Mouse (Mus musculus) heart, postnatal 10 days (tissue): ENCODE measurements around the gene Rnase10. TPM values are rescaled to one million over a fixed set of nuclear protein-coding genes. Genes with fewer than 3 reads are reported as not detected.
A peak's percentile ranks its signal among the peaks of the same experiment; 100 is the strongest.
"Not testable (repeated sequence)": the region's sequence is repeated elsewhere in the genome, so short reads cannot be mapped to it uniquely, and the experiment has no call there.

Experiments
- DNase-seq, 2 experiments: peaks; one replicate each; pipeline ENCODE4 v3.0.0; 2021
- intact Hi-C: fragments of 180-260 bp; cut with DNase I; formaldehyde crosslinking; loops from one replicate; pipeline ENCODE4 v1.15.1; 2025
- total RNA-seq, 2 experiments: library from RNA; stranded (reverse); gene quantifications; 2 replicates each; pipeline ENCODE4 v1.2.3; 2021

Gene Rnase10
- total RNA-seq, 2 experiments from 2014 or later = 0.17 TPM

GRCm38 (mm10) chr14:51008781-51009180, 1.2 kb downstream of the Rnase10 start:
- intact Hi-C loops = no loop called here
- DNase-seq = peak in 1 of 2 experiments; percentile 24

GRCm38 (mm10) chr14:51009572-51009971, 2.0 kb downstream of the Rnase10 start:
- no peak for DNase-seq
- intact Hi-C loops = no loop called here

GRCm38 (mm10) chr14:51014724-51015123, 7.2 kb downstream of the Rnase10 start:
- intact Hi-C loops = loop anchor here (5.0 kb wide), 1 partner anchor 72 kb away; the partner anchor contains the start of gene Gm49342
- DNase-seq = not testable (repeated sequence)

- DNase-seq = no peak
- intact Hi-C loops = no loop called here
Observed at GRCm38 (mm10) chr14:51015780-51016179, 8.2 kb downstream of the Rnase10 start.

GRCm38 (mm10) chr14:51017256-51017655, 9.7 kb downstream of the Rnase10 start:
- DNase-seq = peak; percentile 64 to 66
- intact Hi-C loops = no loop called here

- no peak for DNase-seq
- intact Hi-C loops = no loop called here
Observed at GRCm38 (mm10) chr14:51023457-51023856, 15.9 kb downstream of the Rnase10 start.

GRCm38 (mm10) chr14:51024820-51025219, 17.3 kb downstream of the Rnase10 start:
- intact Hi-C loops = loop anchor here (2.0 kb wide), 1 partner anchor 74 kb away; no protein-coding TSS in a partner anchor

GRCm38 (mm10) chr14:51026391-51027133, 19.0 kb downstream of the Rnase10 start:
- intact Hi-C loops = loop anchor here (1.0 kb wide), 2 partner anchors 37 to 50 kb away; no protein-coding TSS in a partner anchor
- DNase-seq = peak; percentile 74 to 80

More at GRCm38 (mm10) chr14:51024820-51025219, 17.3 kb downstream of the Rnase10 start:
- DNase-seq = no peak

GRCm38 (mm10) chr14:51027387-51028155, 20.0 kb downstream of the Rnase10 start:
- intact Hi-C loops = no loop called here
- no peak for DNase-seq

- intact Hi-C loops = no loop called here
- DNase-seq = no peak
Observed at GRCm38 (mm10) chr14:51035206-51035605, 27.7 kb downstream of the Rnase10 start.

GRCm38 (mm10) chr14:51036214-51036613, 28.7 kb downstream of the Rnase10 start:
- intact Hi-C loops = no loop called here
- no peak for DNase-seq

GRCm38 (mm10) chr14:51041769-51042168, 34.2 kb downstream of the Rnase10 start, which contains the start of gene Rnase9:
Gene Rnase9 (minus strand): TSS chr14:51041869.
- DNase-seq = no peak
- intact Hi-C loops = no loop called here

- no peak for DNase-seq
- intact Hi-C loops = no loop called here
Observed at GRCm38 (mm10) chr14:51047846-51048245, 40.3 kb downstream of the Rnase10 start.

GRCm38 (mm10) chr14:51050063-51050462, 42.5 kb downstream of the Rnase10 start, which contains the start of gene Rnase11:
Gene Rnase11 (minus strand): TSS chr14:51050163.
- intact Hi-C loops = no loop called here

GRCm38 (mm10) chr14:51051941-51052340, 44.4 kb downstream of the Rnase10 start:
- no peak for DNase-seq
- intact Hi-C loops = no loop called here

More at GRCm38 (mm10) chr14:51050063-51050462, 42.5 kb downstream of the Rnase10 start, which contains the start of gene Rnase11:
- no peak for DNase-seq

GRCm38 (mm10) chr14:51053176-51053575, 45.6 kb downstream of the Rnase10 start:
- intact Hi-C loops = no loop called here
- DNase-seq = no peak

GRCm38 (mm10) chr14:51054243-51055237, 47.0 kb downstream of the Rnase10 start:
- no peak for DNase-seq
- intact Hi-C loops = no loop called here

GRCm38 (mm10) chr14:51057401-51057831, 49.9 kb downstream of the Rnase10 start, which contains the start of gene Rnase12:
Gene Rnase12 (minus strand): TSS chr14:51057661.
- intact Hi-C loops = no loop called here

More at GRCm38 (mm10) chr14:51057401-51057831, 49.9 kb downstream of the Rnase10 start, which contains the start of gene Rnase12:
- no peak for DNase-seq
